Mouse (Mus musculus) lung, adult 2 months (tissue): Measurements from ENCODE around the gene Slc25a27.

ENCODE experiments used
- CTCF ChIP-seq: fragments of 200-500 bp; IDR thresholded peaks from 2 replicates; pipeline ENCODE4 v1.5.1; 2011; ENCODE audit warnings: mild to moderate bottlenecking, low read length, control low read depth; ENCODE audit not compliant: insufficient read depth
- POLR2A ChIP-seq: fragments of 200-500 bp; IDR thresholded peaks from 2 replicates; pipeline ENCODE4 v1.6.1; 2011; ENCODE audit warnings: low read depth, mild to moderate bottlenecking, control low read depth, low read length, borderline replicate concordance; ENCODE audit errors: extremely low read depth

DNA sequence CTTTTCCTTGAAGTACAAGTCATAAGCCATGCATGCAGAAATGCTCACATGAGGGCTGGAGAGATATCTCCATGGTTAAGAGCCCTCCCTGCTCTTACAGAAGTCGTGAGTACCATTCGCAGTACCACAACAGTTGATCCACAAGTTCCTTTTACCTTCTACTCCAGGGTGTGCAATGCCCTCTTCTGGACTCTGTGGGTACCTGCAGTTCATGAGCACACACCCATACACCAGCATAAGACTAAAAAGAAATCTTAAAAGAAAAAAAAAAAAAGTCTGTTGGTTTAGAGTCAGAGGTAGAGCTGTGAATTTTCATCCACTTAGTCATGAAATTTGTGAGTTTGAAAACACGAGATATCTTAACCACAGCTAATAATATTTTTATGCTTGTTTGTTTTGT lies 39.7 kb upstream of the Slc25a27 start:
- TF ChIP-seq CTCF (no peak), POLR2A (no peak)
